Mouse (Mus musculus) hindbrain, embryonic 10.5 days (tissue): ENCODE measurements around the gene Sgms1. TPM values are rescaled to one million over a fixed set of nuclear protein-coding genes. Genes with fewer than 3 reads are reported as not detected.

ENCODE experiments used
- DNase-seq: peaks from one replicate; pipeline ENCODE4 v3.0.0-alpha.2; 2017; ENCODE audit warnings: low spot score
- H3K27ac ChIP-seq: fragments of 300-500 bp; sonication (generic); 2 replicates; pipeline ENCODE4 v1.5.1; 2016; ENCODE audit warnings: mild to moderate bottlenecking, moderate library complexity
- H3K27me3 ChIP-seq: fragments of 300-500 bp; sonication (generic); 2 replicates; pipeline ENCODE4 v1.6.1; 2016; ENCODE audit warnings: mild to moderate bottlenecking; ENCODE audit not compliant: poor library complexity, insufficient read depth, severe bottlenecking
- H3K36me3 ChIP-seq: fragments of 300-500 bp; sonication (generic); 2 replicates; pipeline ENCODE4 v1.6.1; 2016; ENCODE audit warnings: mild to moderate bottlenecking, moderate library complexity
- H3K4me1 ChIP-seq: fragments of 300-500 bp; sonication (generic); replicated peaks from 2 replicates; pipeline ENCODE4 v1.6.1; 2016; ENCODE audit warnings: mild to moderate bottlenecking
- H3K4me3 ChIP-seq: fragments of 300-500 bp; sonication (generic); 2 replicates; pipeline ENCODE4 v1.5.1; 2016; ENCODE audit warnings: mild to moderate bottlenecking, moderate library complexity
- H3K9me3 ChIP-seq: fragments of 300-500 bp; sonication (generic); 2 replicates; pipeline ENCODE4 v1.6.1; 2016; ENCODE audit warnings: mild to moderate bottlenecking, moderate library complexity
- WGBS: fragments of 180-500 bp; shearing (Covaris S2); methylation state at CpG from one replicate; pipeline ENCODE4 v1.1.7; 2016; 5-methylcytosine and 5-hydroxymethylcytosine counted together
- polyA plus RNA-seq: library from polyadenylated mRNA; unstranded; fragments of >200 nt; fragmentation: Nextera tagmentation; extraction: Ambion mirVana; gene quantifications from 2 replicates; pipeline ENCODE4 v1.2.1, GENCODE M21; 2016

Sgms1 gene
- polyA plus RNA-seq, 1 experiment from 2014 or later, result 14.4 TPM

DNA sequence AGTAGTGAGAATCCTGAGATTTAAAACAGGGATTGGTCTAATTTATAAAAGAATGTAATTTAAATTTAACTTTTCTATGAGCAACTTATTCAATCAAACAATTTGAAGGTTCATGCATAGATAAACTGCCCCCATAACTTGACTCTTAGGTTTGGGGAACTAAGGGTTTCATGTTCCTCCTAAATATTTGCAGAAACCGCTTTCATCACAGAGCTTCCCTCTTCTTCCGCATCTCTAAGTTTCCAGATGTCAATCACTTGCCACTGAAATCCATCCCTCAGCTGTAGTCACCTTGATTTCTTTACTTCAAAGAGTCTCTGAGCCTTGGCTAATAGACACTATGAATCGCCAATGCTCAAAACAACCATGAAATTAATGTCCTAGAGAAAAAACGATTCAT lies 130.5 kb downstream of the Sgms1 start:
- H3K4me3 ChIP-seq, result no peak overlapping the region
- no peak for DNase-seq
- H3K36me3 ChIP-seq, result no peaks in the 10 kb centered on the region
- 84% methylated on average over 4 of the region's 4 CpGs for WGBS
- H3K4me1 ChIP-seq, result peaks cover 25% of the 10 kb centered on the region
- no peak overlapping the region for H3K27ac ChIP-seq
- H3K9me3 ChIP-seq, result no peaks in the 10 kb centered on the region
- H3K27me3 ChIP-seq, result no peaks in the 10 kb centered on the region

DNA sequence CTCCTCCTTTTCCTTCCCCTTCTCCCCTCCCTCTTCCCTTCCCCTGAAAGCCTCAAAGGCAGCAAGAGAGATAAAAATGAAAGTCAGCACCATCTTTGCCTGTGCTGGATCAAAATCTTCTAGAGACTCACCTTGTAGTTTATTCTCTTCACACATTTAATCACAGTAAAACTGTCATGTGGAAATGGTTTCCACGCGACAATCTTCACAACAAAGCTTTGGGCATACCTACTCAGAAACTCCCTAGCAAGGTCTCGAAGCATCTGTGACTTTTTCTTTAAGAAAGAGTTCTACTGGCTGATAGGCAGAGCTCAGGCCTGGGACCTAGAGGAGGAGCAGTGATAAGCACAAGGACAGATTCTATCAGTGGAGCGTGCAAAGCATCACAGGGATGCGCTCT lies 131.4 kb downstream of the Sgms1 start:
- Histone ChIP-seq H3K27me3 (no peaks in the 10 kb centered on the region), H3K36me3 (no peaks in the 10 kb centered on the region), H3K9me3 (no peaks in the 10 kb centered on the region), H3K27ac (no peak overlapping the region), H3K4me3 (no peak overlapping the region), H3K4me1 (peaks cover 25% of the 10 kb centered on the region)
- no peak for DNase-seq
- WGBS, result 77% methylated on average over 5 of the region's 5 CpGs

DNA sequence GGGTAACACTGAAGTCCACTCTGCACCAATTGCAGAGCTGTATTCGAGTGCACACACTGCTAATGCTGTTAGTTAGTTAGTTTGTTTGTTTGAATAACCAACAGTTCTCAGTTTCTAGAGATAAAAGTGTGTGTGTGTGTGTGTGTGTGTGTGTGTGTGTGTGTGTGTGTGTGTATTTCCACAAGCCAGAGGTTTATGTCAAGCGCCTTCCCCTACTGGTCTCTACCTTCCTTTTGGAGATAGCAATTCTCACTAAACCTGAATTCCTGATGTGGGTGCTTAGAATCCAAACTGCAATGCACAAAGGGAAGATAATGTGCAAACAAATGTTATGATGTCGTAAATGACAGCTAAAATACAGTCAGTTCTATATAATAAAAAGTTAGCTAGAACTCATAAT lies 131.9 kb downstream of the Sgms1 start:
- no peak overlapping the region for H3K4me3 ChIP-seq
- H3K27ac ChIP-seq, result no peak overlapping the region
- peaks cover 29% of the 10 kb centered on the region for H3K4me1 ChIP-seq
- no peaks in the 10 kb centered on the region for H3K9me3 ChIP-seq
- H3K27me3 ChIP-seq, result no peaks in the 10 kb centered on the region
- 89% methylated on average over 3 of the region's 3 CpGs for WGBS
- H3K36me3 ChIP-seq, result no peaks in the 10 kb centered on the region
- DNase-seq, result no peak

DNA sequence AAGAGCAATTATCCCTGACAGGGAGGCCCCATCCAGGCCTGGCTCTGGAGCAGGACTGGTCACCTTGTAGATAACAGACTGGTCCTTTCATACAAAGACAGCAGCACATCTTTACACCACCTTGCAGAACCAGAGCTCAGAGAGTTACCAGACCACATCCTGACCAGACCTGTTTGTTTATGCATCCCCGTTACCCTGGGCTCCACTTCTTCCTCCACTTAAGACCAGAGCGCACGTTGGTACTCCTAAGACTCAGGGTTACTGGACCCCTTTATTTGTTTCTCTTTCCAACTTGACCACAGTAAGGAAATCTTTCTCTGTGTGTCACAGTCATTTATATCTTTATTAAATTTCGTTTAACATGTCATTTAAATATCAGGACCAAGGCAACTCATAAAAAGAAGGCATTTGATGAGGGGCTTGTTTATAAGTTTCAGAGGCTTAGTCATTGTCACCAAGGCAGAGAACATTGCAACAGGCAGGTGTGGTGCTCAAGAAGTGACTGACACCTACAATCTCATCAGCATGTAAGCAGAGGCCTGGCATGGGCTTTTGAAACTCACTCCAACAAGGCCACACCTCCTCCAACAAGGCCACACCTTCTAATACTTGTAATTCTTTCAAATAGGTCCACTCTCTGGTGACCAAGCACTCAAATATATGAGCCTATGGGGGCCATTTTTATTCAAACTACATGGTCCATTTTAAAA lies 132.7 kb downstream of the Sgms1 start:
- H3K27me3 ChIP-seq, result no peaks in the 10 kb centered on the region
- peaks cover 28% of the 10 kb centered on the region for H3K4me1 ChIP-seq
- no peaks in the 10 kb centered on the region for H3K36me3 ChIP-seq
- no peak overlapping the region for H3K4me3 ChIP-seq
- WGBS, result 75% methylated on average over 4 of the region's 4 CpGs
- H3K9me3 ChIP-seq, result no peaks in the 10 kb centered on the region
- H3K27ac ChIP-seq, result 0 out of 2 replicates have a peak overlapping the region, but pooled peaks have one; percentile 23
- DNase-seq, result no peak

DNA sequence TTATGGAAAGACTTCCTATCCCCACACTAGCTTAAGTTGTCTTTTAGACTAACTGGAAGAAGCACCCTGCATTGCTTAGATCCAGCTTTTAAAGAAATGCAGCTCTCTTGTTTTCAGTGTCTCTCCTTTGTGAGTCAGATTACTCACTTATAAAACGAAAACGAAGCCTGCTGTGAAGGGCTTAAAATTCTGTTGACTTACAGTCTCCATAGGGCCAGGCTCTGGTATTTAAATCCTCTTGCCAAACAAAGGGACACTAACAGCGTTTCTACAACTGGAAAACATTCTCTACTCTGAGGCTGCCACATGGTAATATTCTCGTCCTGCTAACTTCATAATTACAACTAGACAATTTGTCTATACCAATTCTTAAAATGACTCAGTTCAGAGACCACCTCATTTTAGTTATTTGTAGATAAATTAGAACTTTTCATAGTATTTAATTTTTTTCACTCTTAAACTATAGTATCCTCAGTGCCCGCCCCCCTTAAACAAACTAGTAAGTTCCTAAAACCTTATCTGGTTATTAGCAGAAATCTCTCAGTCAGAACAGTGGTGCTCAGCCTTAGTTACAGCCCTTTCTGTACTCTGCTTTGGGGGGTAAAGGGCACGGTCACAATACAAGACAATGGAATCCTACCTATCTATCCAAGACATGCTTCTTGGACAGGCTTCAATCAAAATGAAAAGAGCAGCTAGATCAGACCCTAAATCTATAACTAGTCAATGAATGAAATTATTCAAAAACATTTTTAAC lies 133.9 kb downstream of the Sgms1 start:
- Histone ChIP-seq H3K36me3 (no peaks in the 10 kb centered on the region), H3K4me1 (peaks cover 28% of the 10 kb centered on the region), H3K27ac (0 out of 2 replicates have a peak overlapping the region, but pooled peaks have one; percentile 50), H3K27me3 (no peaks in the 10 kb centered on the region), H3K4me3 (no peak overlapping the region), H3K9me3 (no peaks in the 10 kb centered on the region)
- no peak for DNase-seq
- 31% methylated on average over 6 of the region's 6 CpGs for WGBS

DNA sequence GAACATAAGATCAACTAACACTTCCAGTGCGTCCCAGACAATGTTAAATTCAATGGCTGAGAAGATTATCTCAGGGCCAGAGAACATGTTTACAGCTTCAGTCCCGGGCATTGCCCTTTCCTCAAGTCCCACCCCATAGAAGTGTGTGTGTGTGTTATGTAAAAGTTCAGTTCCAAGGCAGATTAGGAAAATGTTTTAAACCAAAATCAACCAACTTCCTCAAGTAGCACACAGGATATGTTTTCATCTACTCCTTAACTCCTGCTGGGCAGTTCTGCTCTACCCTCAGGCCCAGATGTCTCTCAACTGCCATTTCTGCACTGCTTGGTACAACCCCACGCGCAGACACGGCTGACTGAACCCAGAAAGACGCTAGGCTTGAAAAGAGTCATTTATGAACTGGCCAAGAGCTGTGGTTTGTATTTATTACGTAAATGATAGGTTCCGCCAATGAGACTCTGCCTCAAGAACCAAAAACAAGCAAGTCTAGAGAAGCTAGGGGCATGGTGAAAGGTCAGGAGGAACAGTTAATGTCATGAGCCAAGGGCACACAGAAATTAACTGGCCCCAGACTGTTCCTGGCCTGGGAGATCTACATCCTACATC lies 134.7 kb downstream of the Sgms1 start:
- Histone ChIP-seq H3K4me1 (peaks cover 28% of the 10 kb centered on the region), H3K36me3 (no peaks in the 10 kb centered on the region), H3K9me3 (no peaks in the 10 kb centered on the region), H3K4me3 (no peak overlapping the region), H3K27ac (peak overlapping the region; percentile 50; the same call in 1 of the 2 replicates), H3K27me3 (no peaks in the 10 kb centered on the region)
- no peak for DNase-seq
- 43% methylated on average over 8 of the region's 8 CpGs for WGBS

DNA sequence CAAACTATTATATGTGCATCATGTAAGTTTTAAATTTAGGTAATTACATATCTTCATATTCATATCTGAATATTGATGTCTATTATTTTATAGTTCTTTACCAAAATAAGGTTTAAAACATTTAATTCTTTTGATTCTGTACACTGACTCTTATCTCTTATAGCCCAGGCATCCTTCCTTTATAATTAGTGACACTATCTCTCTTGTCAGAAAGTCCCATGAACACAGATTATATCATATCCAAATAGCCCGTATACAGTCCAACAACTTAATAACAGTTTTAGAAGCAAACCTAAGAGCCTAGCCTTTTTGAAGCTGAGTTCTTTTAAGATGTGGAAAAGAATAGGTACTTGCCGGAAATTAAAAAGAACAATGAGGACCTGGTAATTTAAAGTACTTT lies 135.3 kb downstream of the Sgms1 start:
- Histone ChIP-seq H3K27ac (no peak overlapping the region), H3K9me3 (no peaks in the 10 kb centered on the region), H3K27me3 (no peaks in the 10 kb centered on the region), H3K4me1 (peaks cover 28% of the 10 kb centered on the region), H3K4me3 (no peak overlapping the region), H3K36me3 (no peaks in the 10 kb centered on the region)
- WGBS, result 90% methylated on average over 2 of the region's 2 CpGs
- DNase-seq, result no peak

DNA sequence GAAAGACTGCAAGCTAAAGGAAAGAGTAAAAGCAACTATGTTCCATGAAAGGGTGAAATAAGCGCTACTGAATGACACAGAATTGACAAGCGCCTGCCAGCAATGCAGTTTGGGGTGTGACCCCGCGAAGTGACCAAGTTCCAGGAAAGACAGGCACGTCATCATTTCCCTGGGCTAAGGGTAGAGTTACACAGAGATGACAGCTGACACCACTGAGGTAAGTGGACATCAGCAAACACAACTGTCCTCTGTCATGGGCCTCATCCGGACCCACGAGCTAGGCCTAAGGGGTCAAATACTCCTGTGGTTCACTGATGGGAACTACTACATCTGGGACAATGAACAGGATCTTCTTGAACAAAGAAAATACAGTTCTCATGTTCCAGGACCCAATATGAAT lies 136.5 kb downstream of the Sgms1 start:
- Histone ChIP-seq H3K27me3 (no peaks in the 10 kb centered on the region), H3K36me3 (no peaks in the 10 kb centered on the region), H3K27ac (no peak overlapping the region), H3K4me1 (peaks cover 28% of the 10 kb centered on the region), H3K9me3 (no peaks in the 10 kb centered on the region), H3K4me3 (no peak overlapping the region)
- WGBS, result 83% methylated on average over 7 of the region's 7 CpGs
- DNase-seq, result no peak

DNA sequence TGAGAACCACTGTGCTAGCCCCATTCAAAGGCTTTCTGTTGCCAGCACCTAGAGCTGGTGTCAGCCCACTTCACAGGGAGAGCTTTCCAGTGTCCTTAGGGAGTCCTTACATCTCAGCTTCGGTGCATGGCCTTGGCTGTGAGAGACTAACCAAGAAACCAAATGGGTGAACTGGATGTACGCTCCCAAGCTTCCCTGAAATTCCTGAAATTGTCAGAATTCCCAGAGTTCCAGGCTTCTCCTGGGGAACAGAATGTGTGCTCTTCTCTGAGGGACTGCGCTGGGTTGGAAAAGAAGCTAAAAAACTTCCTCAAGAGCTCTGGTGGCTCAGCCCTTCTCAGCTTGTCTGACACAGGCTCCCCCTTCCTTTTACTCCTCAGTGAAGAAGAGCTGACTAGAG lies 137.1 kb downstream of the Sgms1 start:
- Histone ChIP-seq H3K36me3 (no peaks in the 10 kb centered on the region), H3K27me3 (no peaks in the 10 kb centered on the region), H3K4me3 (no peak overlapping the region), H3K4me1 (peaks cover 28% of the 10 kb centered on the region), H3K27ac (no peak overlapping the region), H3K9me3 (no peaks in the 10 kb centered on the region)
- 62% methylated on average over 3 of the region's 3 CpGs for WGBS
- no peak for DNase-seq

DNA sequence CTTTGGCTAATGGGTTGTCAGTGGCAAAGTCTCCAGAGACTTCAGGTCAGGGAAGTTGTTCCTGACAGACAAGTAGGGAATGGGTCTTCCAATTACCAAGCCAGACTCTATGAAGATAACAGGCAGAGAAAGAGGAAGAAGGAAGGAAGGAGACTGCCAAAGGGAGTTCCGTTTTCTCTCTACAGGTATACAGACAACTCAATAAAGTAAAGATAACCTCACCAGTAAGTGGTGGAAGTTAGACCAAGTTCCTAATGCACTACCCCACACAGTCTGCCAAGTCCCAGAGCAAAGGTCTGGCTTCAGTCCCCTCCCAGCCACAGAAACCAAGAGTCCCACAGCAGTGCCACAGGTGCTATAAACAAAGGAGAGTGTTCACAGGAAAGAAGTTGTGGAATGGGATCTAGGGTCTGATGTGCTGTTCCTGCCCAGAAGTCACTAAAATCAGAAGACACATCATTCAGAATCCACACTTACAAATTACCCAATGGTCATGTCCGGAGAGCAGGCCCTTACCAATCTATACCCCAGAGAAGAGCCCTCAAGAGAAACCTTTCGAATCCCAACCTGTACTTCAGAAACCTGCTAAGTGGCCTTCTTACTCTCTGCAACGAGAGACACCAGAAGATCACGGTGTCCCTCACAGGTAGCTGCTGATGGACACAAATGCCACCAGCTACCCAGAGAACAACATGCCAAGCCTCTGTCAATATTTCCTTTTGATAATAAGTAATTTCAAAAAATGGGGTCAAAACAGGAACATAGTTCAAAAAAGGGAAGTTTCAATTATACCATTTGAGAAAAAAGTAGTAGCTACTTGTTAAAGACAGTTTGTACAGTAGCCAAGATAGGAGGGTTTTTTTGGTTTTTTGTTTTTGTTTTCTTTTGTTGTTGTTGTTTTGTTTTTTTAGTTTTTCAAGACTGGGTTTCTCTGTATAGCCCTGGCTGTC lies 140.1 kb downstream of the Sgms1 start:
- WGBS, result 88% methylated on average over 5 of the region's 5 CpGs
- H3K9me3 ChIP-seq, result no peaks in the 10 kb centered on the region
- H3K27ac ChIP-seq, result no peak overlapping the region
- H3K4me3 ChIP-seq, result no peak overlapping the region
- peaks cover 8% of the 10 kb centered on the region for H3K4me1 ChIP-seq
- H3K27me3 ChIP-seq, result no peaks in the 10 kb centered on the region
- DNase-seq, result no peak
- H3K36me3 ChIP-seq, result no peaks in the 10 kb centered on the region

DNA sequence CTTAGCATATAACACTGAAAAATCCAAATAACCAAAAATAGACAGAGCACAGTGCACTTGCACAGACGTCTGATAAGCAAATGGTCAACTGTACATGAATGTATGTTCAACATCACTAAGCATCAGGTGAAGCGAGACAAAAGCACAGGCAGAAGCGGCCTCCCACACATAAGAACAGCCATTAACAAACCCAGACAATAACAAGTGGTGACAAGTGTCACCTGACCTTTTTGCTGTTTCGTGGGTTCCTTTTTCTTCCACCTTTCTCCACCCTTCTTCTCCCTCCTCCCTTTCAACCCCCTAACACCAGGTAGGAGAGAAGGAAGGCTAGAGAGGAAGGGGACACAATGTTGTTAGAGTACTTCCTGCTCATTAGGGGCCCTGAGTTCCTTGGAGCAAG lies 144.6 kb downstream of the Sgms1 start:
- 0 out of 2 replicates have a peak, but pooled peaks cover 4% of the 10 kb centered on the region for H3K4me1 ChIP-seq
- no peaks in the 10 kb centered on the region for H3K27me3 ChIP-seq
- H3K36me3 ChIP-seq, result no peaks in the 10 kb centered on the region
- no peak overlapping the region for H3K4me3 ChIP-seq
- no peak overlapping the region for H3K27ac ChIP-seq
- DNase-seq, result no peak
- H3K9me3 ChIP-seq, result no peaks in the 10 kb centered on the region
- 81% methylated on average over 4 of the region's 4 CpGs for WGBS

DNA sequence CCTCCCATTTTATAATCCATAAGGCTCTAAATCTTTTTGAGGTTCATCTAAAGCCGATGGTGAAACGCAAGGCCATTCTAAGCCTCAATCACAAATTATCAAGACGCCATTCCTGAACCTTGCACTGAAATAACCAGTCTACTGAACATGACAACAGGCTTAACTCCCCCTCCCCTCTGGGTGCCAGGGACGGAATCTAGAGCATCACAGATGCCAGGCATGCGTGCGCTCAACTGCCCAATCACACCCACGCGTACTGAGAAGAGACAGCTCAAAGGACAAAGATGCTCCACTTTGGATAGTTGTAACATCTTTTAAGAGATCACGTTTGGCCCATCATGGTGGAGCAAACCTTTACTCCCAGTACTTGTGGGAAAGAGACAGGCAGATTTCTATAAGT lies 146.3 kb downstream of the Sgms1 start:
- H3K4me1 ChIP-seq, result peaks cover 4% of the 10 kb centered on the region; the same call in 1 of the 2 replicates
- no peak for DNase-seq
- no peaks in the 10 kb centered on the region for H3K9me3 ChIP-seq
- H3K4me3 ChIP-seq, result no peak overlapping the region
- no peaks in the 10 kb centered on the region for H3K27me3 ChIP-seq
- WGBS, result 93% methylated on average over 9 of the region's 9 CpGs
- no peaks in the 10 kb centered on the region for H3K36me3 ChIP-seq
- H3K27ac ChIP-seq, result no peak overlapping the region
